Mouse (Mus musculus) cerebellum, adult 8-10 months (tissue): ENCODE measurements around the gene Dis3l.

Experiments used
- DNase-seq: peaks from one replicate; pipeline ENCODE4 v3.0.0; 2022

Dis3l gene

DNA sequence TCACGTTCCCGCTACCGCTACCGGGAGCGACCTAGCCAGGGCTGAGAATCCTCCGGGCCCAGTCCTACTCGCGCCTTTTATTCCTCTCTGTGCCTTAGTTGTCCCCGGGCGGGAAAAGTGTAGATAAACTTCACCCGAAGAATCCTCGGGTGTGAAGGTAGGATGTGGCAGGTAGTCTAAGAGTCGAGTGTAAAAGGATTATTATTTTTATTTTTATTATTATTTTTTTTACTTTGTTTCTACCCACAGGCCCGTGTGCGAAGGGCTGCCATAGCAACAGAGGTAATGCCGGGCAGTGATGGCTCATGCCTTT is at the start of gene Dis3l:
Gene Dis3l, minus strand, starts transcription at position 35 of the 313 bp plus-strand sequence.
- DNase-seq, result no peak

DNA sequence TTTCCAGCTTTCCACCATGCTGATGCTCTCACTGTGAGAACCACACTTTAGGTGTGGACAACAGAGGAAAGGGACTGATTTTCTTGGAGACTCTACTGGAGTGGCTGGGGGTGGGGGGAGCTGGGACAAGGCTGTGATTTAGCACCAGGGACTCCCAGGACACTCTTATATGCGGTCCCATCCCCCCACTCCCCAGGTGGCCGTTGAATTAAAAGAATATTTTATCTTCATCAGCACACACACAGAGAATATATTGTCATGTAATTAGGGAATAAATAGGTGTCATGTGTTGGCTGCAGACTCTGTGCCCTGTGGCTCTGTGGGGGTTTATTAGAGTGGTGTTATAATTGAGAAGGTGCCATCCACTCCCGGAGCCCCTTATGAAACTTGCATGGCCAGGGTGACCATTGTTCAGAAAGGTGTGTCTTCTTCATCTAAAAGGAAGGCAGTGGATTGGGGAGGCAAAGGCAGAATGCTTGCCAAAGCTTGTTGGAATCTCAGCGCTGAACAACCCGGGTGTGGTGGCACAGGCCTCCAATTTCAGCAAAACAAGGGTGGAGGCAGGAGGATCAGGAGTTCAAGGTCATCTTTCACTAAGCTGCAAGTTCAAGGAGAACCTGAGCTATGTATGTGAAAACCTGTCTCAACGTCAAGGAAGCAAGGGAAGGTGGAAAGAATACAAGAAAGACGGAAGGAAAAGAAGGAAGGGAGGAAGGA is 48.6 kb upstream of the Dis3l start:
- DNase-seq, result no peak

DNA sequence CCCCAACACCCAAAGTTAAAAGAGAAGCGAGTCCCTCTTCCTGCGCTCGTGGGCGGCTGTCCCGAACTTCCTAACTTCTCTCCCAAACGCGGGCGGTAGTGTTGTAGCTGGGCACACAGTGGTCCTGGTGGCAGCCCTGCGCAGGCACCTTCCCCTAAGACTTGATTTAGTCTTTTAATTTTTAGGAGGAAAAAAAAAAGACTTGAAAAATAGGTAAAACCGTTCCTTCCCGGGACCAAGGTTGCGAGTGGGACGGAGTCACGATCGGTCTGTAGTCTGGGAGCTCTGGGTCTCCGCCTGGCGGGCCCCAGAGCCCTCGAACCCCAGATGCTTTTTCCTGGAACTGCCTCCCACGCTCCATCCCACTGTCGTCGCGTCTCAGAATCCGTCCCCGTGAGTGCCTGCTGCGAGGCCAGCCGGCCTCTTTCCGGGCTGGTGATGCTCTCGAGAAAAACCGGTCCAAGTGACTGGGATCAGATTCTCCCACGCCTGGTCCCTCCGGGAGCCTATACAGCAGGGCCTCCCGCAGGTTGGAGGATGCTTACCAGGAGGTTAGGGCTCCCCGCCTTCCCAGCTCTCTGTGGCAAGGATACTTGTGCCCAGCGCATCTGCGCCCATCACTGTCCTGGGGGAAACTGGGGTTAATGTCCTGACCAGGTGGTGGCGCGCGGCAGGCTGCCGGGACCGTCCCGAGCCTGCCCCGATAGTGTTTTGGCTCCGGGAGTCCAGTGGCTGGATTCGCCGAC is 45.6 kb upstream of the Dis3l start:
- peak; percentile 86 for DNase-seq

DNA sequence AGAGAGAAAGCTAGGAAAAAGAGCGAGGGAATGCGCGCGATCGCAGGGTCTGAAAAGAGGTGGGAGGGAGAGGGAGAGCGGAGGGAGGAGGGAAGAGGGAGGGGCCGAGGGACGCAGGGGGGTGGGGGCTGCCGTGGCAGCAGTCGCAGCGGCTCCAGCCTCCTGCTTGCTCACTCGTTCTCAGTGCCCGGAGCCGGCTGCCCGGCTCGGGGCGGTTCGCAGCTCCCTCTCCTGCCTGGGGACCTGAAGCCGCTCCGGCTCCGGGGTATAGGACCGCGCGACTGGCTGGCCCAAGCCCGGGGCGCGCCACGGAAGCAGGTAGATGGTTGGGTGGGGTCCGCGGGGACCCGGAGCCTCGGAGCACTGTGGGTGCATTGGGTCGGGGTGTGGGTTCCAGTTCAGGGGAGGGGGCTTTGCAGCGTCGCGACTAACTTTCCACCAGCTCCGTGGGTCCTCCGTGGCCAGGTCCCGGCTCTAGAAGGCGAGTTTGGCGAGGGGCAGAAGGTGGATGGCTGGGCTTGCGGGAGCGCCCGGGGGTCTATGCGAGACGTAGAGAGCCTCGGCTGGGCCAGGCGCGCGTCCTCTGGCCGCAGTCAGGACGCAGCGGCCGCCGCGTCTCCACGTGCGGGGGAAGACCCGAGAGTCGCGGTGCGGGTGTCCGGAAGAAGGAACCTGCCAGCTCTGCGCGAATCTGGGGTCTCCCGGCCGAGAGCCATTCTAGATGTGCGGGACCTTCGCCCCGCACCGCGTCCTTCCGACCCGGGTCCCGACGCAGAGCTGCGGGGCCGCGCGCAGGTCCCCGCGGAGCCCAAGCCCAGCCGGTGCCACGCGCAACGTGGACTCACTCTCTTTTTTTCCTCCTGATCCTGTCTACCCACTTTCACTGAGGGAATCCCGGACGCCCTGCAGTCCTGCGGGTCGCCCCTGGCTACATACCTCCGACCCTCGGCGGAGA is 44.7 kb upstream of the Dis3l start, which contains the start of gene Megf11:
Gene Megf11, plus strand, starts transcription at position 116 of the 955 bp plus-strand sequence.
- DNase-seq, result peak; percentile 68

DNA sequence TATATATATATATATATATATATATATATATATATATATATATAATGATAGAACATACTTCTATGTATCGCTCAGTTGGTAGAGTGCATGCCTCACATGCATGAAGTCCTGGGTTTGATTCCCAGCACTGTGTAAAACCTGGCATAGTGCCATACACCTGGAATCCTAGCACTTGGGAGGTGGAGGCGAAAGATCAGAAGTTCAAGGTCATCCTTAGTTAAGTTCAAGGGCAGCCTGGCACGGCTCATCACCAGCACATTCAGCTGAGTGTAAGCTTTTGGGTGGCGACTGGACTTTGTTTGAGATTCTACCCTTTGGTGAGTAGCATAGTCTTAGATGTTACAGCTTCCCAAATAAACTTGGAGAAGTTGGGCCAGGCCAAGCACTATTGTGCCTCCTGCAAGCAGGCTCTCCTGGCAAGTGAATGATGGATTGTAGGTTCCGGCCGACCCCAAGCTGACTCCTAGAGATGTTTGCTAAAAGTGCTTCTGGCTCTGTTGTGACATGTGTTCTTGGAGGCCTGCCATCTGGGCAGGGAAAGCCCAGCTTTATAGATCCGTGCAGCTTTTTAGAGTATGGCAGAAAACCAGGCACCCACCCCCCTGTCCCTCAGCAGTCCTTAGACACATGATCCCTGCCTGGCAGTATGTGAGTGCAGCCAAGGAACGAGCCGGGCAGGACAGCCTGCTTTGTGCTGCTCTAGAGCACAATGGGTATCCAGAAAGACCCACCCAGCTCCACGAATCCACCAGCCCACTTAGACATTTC is 42.1 kb upstream of the Dis3l start:
- DNase-seq, result peak; percentile 23

DNA sequence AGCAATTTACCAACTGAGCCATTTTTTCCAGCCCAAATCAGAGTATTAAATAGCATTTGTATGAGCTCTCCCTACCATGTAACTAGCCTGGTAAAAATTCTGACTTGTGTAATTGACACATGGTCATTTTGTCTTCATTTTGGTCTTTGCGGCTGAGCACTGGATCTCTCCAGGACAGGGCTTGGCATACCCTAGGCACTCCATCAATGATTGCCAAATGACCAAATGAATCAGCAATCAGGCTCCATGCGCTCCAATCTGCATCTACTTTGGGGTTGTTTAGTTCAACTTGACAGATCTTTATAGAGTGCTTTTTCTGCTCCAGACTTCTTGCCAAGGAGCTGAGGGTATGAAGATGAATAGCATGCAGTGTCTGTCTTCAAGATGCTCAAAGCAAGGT is 35.3 kb upstream of the Dis3l start:
- DNase-seq, result no peak

DNA sequence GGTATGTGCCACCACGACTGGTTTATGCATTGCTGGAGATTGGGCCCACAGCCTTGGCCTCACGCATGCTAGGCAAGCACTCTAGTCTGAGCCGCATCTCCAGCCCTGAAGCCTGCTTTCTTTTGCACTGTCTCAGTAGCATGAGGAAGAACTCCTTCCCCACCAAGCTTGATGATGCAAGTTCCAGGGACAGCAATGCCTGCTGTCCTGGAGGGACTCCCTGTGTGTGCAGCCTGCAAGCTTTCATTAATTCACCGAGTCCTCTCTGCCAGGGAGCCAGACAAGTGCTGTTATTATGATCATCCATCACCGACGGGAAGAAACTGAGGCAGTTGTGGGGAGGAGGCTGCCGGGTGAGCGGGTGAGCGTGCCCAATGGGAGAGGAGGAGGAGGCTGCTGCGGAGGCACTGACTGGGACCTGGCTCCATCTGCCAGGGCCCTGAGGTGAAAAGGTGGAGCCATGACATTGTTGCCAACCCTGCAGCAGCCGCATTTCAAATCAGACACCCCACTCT is 30.3 kb upstream of the Dis3l start:
- no peak for DNase-seq

DNA sequence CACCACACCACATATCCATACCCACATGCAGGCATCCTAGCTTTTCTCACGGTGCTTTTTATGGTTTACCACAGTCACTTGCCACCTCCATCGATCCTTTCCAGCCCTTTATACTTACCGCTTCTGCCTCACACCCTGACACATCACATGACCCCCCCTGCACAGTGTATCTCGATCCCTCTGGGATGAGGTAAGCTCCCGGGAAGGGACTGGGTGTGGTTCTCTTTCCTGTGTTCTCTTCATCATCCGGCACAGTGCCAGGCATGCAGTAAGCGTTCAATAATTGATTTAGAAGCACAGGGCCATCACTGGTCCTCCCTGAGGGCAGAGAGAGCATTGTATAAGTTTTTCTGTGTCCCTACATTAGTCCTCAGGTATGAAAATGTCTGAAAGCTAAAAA is 28.8 kb upstream of the Dis3l start:
- DNase-seq, result no peak

DNA sequence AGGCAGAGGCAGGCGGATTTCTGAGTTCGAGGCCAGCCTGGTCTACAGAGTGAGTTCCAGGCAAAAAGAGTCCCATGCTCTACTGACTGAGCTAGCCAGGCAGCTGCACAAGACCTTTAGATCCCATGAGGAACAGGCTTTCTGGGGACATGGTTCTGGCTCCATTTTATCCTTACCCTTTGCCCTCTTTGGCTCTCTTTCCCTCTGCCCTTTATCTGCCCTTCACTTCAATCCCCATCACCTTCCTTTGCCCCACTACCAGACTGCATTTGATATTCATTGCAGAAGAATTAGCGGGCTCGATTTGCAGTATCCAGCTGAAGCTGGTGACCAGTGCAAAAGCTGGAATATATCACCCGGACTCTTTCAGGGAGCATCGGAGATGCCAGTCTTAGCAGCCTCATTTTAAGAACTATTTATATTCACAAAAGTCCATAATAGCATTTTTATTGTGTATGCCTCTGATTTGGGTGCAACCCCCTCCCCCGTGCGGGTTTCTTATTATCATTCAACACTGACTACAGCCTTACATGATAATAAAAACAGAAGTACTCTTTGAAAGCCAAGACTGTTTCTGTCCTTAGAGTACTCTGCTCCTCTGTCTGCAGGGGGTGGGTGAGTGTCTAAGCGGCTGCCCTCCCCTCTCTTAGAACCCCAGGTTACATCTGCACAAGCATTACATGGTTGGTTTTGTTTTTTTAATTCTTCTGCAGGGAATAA is 20.3 kb upstream of the Dis3l start:
- no peak for DNase-seq

DNA sequence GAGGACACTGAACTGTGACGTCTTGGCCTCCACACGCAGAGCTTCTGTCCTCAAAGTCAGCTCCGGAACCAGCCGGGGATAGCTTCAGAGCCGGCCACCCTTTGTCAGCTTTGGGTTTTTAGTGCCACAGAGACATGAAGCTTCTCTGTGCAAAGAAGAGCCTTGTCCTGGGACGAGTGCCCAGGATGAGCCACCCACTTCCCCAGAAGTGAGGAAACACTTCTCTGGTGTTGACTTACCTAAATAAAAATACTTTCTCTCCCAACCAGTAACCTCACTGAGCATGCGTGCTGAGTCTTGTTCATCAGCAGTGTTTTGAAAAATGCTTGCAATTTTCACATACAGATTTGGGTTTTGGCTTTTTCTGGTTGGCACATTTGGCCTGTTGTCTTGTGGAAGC is 14.5 kb upstream of the Dis3l start:
- no peak for DNase-seq

DNA sequence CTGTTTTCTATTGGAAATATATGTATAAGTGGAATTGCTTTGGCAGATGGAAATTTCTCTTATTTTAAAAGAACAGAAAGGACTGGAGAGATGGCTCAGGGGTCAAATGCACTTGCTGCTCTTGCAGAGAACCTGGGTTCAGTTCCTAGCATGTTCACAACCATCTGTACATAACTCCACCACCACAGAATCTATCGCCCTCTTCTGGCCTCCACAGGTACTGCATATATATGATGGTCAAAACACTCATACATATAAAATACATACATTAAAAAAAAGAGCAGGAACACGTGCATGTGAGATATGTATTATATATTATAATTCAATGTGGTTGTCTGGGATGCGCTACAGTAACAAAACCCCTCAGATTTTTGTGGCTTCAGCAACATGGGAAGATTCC is 10.1 kb upstream of the Dis3l start:
- DNase-seq, result no peak

DNA sequence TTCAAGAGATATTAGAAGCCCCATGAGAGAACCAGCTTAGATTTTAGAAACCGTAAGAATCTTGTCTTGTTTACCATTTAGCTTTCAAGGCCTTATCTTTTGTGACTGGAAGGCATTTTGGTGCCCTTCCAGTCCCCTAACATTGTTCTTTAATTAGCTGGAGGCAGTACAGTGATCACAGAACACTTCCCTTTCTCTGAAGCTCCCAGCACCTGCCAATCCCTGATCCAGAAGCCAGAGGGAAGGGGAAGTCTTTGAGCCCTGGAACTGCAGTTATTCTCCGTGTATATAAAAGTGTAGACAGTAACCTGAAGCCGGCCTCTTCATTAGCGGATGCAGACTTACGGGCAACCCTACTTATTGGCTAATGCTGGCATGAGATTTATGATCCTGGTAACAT is 8.4 kb upstream of the Dis3l start:
- DNase-seq, result no peak

DNA sequence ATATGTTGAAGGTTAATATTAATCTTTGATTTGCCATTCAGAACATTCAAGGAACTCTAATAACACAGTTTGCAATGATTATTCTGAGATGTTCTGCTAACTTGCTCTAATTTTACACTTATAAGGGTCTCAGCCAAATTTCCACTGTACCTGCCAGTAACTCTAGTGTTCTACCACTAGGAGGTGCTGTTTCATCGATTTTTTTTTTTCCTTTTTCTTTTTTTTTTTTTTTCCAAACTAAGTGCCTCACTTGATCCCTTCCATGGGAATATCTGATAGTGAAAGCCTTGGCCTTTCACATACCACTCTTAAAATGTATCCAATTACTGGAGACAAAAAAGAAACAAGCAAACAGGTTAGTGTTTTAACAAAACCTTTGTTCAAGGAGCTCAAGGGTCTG is 6.3 kb upstream of the Dis3l start:
- DNase-seq, result no peak

DNA sequence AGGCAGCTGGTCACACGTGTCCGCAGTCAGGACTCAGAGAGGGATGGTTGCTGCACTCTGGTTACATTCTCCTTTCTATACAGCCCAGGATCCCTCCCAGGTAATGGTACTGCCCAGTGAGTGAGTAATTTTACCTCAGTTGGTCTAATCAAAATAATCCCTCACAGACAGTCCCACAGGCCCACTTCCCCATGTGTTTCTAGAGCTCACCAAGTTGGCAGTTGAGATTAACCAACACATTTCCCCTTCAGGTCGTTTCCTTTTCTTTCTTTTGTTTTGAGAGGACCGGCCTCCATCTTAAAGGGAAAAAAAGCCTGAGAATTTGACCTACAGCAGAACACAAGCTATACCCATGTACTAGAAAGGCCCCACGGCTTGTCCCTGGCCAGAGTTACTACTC is 4.8 kb upstream of the Dis3l start:
- no peak for DNase-seq

DNA sequence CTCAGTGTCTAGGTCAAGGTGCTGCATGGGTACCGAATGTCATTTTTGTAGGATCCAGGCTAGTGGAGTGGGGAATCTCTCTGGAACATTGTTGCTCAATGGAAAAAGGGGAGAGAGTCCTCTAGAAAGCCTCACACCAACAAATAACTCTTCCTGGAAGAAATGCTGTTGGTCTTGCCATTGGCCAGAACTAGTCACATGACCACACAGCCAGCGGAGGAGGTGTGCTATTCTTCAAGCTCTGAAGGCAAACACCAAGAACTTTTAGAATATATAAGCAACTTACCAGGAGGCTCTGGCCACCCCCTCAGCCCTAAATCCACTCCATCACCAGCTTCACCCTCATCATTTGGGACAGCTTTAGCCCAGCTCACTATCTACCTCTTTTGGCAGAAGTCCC is 2.6 kb upstream of the Dis3l start:
- DNase-seq, result no peak

DNA sequence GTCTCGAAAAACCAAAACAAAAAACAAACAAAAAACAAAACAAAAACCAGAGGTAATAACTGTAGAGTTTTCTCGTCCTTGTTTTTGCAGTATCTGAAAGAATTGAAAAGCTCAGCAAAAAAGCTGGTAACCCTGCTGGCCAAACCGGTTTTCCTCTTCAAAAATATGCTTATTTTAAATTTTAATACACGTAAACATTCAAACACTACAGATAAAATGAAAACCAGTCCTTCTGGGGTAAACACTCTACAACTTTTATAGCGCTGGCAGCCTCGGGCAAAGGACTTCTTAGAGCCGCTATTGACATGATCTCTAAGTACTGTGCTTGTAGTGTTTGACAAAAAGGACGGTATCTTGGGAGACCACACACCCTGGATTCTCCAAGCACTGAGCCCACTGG is 583 bp upstream of the Dis3l start:
- DNase-seq, result no peak

DNA sequence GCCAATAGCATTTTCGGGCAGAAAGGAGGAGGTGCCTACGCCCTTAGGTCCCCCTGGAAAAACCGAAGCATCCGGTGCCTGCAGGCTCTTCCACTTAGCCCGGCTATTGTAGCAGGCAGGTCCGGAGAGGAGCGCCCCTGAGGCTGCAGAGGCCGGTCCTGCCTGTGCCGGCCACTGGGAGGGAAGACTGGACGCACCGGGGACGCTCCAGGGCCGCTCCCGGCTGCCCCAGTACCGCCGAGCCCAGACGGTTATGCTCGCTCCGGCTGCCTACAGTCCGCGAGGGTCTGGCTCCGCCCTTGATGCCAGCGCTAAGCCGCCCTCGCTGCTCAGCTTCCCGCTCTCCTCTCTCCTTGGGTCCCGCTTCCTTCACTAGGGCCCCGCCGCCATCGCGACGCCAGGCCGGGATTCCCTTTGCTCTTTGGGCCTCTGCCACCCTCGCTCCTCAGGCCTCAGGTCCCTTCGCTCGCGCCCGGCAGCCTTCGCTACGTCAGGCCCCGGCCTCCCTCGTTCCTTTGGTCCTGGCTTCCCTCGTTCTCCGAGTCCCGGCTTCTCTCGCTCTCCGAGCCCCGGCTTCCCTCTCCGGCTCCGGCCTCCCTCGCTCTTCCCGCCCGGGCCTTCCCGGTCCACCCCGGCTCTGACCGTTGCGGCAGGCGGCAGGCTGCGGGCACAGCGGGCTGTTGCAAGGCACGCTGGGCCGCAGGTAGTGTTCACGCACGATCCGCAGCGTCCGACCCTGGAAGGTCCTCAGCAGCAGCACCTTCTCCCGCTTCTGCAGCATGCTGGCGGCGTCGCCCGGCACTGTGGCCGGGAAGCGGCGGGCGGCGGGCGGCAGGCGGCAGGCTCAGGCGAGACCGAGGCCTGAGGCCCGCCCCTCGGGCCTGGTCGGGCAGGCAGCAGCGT is 486 bp downstream of the Dis3l start:
- DNase-seq, result peak; percentile 74

DNA sequence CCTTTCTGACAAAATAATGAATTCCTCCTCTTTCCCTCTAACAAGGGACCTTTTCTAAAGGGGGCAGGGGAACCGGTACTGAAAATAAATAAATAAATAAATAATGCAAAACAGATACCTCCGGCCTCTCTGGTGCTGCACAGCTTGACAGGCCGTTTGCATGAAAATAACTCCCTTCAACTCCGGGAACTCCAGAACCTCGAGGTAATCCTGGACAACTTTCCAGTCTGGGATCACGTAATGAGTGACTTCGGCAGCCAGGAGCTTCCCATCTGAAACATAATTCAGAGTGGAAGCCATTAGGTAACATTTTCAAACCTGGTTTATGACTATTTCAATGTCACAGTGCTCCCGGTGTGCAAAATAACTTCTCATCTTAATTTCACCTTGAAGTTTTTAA is 1.7 kb downstream of the Dis3l start:
- no peak for DNase-seq

DNA sequence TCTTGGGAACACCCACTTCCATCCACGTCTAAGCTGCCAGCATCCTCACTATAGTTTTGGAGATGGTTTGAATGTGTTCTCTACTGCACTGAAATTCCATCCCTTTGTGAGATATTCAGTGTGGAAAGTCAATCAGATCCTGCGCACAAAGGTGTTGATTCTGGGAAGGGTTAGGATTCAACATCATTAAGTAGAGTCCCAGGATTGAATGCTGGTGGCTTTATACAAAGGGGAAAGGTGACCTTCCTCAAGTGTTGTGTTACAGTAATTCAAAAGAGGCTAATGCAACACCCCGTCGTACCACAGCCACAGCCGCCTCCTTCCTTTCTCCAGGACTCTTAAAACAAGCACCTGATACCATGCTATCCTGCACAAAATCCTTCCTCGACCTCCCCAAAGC is 5.3 kb downstream of the Dis3l start:
- no peak for DNase-seq

DNA sequence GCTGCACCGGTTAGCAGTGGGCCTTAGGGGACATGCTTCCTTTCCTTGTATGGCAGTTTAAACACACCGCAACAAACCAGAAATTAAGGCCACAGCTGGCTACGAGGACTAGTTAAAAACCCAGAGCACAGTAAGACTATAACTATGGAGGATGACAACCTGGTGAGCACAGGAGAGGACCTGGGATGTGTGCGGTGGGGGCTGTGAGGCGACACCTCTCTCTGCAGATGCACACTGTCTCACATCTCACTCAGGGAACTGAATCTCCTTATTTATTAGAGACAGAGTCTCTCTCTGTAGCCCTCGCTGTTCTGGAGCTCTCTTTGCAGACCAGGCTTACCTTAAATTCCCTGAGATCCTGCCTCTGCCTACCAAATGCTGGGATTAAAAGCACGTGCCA is 17.1 kb downstream of the Dis3l start:
- DNase-seq, result no peak

DNA sequence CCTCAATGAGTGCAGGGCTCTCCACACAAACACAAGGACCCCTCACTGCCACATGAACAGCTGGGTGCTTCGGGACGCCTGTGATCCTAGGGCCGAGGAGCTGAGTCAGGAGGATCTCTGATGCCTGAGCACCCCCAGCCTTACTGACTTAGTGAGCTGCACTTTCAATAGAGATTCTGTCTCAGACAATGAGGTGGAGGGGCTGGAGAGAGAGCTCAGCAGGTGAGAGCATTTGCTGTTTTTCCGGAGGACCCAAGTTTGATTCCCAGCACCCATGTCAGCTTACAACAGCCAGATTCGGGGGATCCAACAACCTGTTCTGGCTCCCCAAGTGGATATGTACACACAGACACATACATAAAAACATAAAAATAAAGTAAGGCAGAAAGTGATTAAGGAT is 24.1 kb downstream of the Dis3l start:
- no peak for DNase-seq
